Mouse (Mus musculus): ENCODE measurements at regions not wholly inside any gene's neighbourhood (a gene's known extent, or its start where the extent isn't known, plus 50 kb on each side); places are given as distances from the start of the nearest gene placed in this dataset.

DNA sequence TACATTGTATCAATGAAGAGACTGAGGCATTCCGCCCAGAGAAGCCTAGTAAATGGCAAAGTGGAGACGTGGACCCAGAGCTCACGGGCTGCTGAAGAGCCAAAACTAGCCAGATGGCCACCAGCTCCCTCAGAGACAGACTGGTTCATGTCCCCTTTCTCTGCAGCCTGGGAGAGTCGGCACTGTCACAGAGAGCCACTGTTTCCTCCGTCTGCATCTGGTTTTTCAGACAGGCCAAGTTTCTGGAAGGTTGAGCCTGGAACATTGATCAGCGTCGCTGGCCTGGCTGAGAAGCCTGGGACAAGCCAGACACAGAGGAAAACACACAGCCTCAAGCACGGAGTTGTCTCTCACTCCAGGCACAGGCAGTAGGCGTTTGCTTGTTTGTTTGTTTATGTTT, 83.4 kb upstream of the 1700021F07Rik start:
- H3K4me1 ChIP-seq (ENCODE audit: control insufficient read depth, insufficient read depth, low read length) = no peaks in the 10 kb centered on the region
- no peak for ATAC-seq (replicated peaks; ENCODE audit: extremely low read depth, insufficient read depth, low FRiP score)
- WGBS = 61% methylated on average over 9 of the region's 9 CpGs
- H3K27me3 ChIP-seq (ENCODE audit: control insufficient read depth, insufficient read depth, low read length) = no peaks in the 10 kb centered on the region
- no peak overlapping the region for H3K4me3 ChIP-seq (ENCODE audit: low read length)
- H3K4me2 ChIP-seq (ENCODE audit: low read depth, low read length) = no peak overlapping the region
- no peak overlapping the region for H3K9ac ChIP-seq (ENCODE audit: low read length)
- H3K27ac ChIP-seq (ENCODE audit: low read length) = no peak overlapping the region
- no peaks in the 10 kb centered on the region for H3K9me3 ChIP-seq (replicated peaks; ENCODE audit: control insufficient read depth, low read length)
- H3K36me3 ChIP-seq (ENCODE audit: control insufficient read depth, insufficient read depth) = no peaks in the 10 kb centered on the region

DNA sequence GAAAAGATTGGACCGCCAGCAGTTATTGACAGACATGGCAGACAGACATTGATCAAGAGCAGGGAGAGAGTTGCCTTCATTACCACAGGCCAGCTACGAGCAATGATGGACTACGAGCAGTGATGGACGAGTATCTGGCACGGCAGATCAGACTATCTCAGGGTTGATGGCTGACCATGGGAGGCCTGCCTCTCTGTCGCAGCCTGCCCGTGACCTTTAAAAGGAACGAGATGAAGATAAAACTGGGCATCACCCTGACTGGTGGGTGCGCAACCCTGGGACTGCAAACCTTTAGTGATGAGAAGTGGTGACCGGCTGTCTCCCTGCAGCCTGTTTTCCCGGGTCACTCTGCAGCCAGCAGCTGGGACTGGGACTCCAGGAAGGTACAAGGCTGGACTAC, 80.3 kb upstream of the 1700021F07Rik start:
- no peak overlapping the region for H3K4me3 ChIP-seq (ENCODE audit: low read length)
- WGBS = 68% methylated on average over 11 of the region's 11 CpGs
- no peak overlapping the region for H3K9ac ChIP-seq (ENCODE audit: low read length)
- H3K27ac ChIP-seq (ENCODE audit: low read length) = no peak overlapping the region
- H3K36me3 ChIP-seq (ENCODE audit: control insufficient read depth, insufficient read depth) = no peaks in the 10 kb centered on the region
- H3K4me1 ChIP-seq (ENCODE audit: control insufficient read depth, insufficient read depth, low read length) = no peaks in the 10 kb centered on the region
- H3K9me3 ChIP-seq (replicated peaks; ENCODE audit: control insufficient read depth, low read length) = no peaks in the 10 kb centered on the region
- H3K27me3 ChIP-seq (ENCODE audit: control insufficient read depth, insufficient read depth, low read length) = no peaks in the 10 kb centered on the region
- no peak for ATAC-seq (replicated peaks; ENCODE audit: extremely low read depth, insufficient read depth, low FRiP score)
- H3K4me2 ChIP-seq (ENCODE audit: low read depth, low read length) = no peak overlapping the region

DNA sequence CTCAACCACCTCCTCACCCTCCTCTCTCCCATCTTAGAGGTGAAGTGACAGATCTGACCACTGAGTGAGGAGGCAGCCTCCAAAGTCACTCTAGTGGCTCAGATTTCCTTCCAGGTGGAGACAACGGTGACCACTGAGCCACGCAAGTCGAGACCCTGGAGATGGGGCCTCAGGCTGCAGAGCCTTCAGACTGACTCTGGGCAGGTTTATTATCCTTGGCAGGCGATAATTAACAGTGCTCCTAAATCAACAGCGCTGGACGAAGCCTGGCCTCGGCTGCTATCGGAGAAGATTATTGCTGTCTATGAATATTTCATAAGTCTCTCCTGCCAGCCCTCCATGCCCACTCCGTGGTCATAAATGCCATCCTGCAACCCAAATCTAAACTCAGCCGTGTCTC, 79.1 kb upstream of the 1700021F07Rik start:
- H3K4me1 ChIP-seq (ENCODE audit: control insufficient read depth, insufficient read depth, low read length) = no peaks in the 10 kb centered on the region
- H3K4me2 ChIP-seq (ENCODE audit: low read depth, low read length) = no peak overlapping the region
- 71% methylated on average over 10 of the region's 10 CpGs for WGBS
- H3K4me3 ChIP-seq (ENCODE audit: low read length) = no peak overlapping the region
- ATAC-seq (replicated peaks; ENCODE audit: extremely low read depth, insufficient read depth, low FRiP score) = no peak
- no peak overlapping the region for H3K27ac ChIP-seq (ENCODE audit: low read length)
- no peaks in the 10 kb centered on the region for H3K27me3 ChIP-seq (ENCODE audit: control insufficient read depth, insufficient read depth, low read length)
- H3K9me3 ChIP-seq (replicated peaks; ENCODE audit: control insufficient read depth, low read length) = 0 out of 2 replicates have a peak, but pooled peaks cover 5% of the 10 kb centered on the region
- H3K36me3 ChIP-seq (ENCODE audit: control insufficient read depth, insufficient read depth) = no peaks in the 10 kb centered on the region
- H3K9ac ChIP-seq (ENCODE audit: low read length) = no peak overlapping the region

DNA sequence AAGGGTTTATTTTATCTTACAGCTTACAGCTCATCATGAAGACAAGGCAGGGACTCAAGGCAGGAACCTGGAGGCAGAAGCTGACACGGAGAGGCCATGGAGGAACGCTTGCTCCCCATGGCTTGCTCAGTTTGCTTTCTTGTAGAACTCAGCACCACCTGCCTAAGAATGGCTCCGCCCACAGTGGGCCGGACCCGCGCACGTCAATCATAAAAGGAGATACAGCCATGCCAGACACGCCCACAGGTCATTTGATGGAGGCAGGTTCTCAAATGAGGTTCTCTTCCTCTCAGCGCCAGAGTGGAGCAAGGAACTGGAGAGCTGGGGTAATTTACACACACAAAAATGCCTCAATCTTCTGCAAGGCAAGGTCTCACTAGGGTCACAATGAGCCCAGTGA, 78.0 kb upstream of the 1700021F07Rik start:
- 78% methylated on average over 9 of the region's 9 CpGs for WGBS
- Histone ChIP-seq H3K36me3 (ENCODE audit: control insufficient read depth, insufficient read depth) (no peaks in the 10 kb centered on the region), H3K27ac (ENCODE audit: low read length) (no peak overlapping the region), H3K4me2 (ENCODE audit: low read depth, low read length) (no peak overlapping the region), H3K27me3 (ENCODE audit: control insufficient read depth, insufficient read depth, low read length) (no peaks in the 10 kb centered on the region), H3K4me3 (ENCODE audit: low read length) (no peak overlapping the region), H3K9ac (ENCODE audit: low read length) (no peak overlapping the region), H3K4me1 (ENCODE audit: control insufficient read depth, insufficient read depth, low read length) (no peaks in the 10 kb centered on the region), H3K9me3 (replicated peaks; ENCODE audit: control insufficient read depth, low read length) (0 out of 2 replicates have a peak, but pooled peaks cover 5% of the 10 kb centered on the region)
- ATAC-seq (replicated peaks; ENCODE audit: extremely low read depth, insufficient read depth, low FRiP score) = no peak

DNA sequence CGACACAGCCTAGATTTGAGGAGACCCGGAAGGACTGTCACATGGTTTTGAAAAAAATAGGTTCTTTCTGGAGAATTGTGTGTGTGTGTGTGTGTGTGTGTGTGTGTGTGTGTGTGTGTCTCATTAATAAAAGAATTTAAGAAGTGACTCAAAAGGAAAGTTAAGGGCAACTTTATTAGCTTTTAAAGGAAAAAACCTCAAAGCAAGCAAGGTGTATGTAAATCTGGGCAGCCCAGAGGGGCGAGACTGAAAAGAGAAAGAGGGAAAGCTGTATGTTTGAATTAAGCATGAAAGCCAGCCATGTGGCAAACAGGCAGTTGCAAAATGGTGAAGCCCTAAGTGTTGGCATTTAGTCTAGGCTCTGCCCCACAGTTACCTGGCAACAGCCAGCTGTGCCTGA, 77.3 kb upstream of the 1700021F07Rik start:
- ATAC-seq (replicated peaks; ENCODE audit: extremely low read depth, insufficient read depth, low FRiP score) = no peak
- H3K27me3 ChIP-seq (ENCODE audit: control insufficient read depth, insufficient read depth, low read length) = no peaks in the 10 kb centered on the region
- no peak overlapping the region for H3K4me3 ChIP-seq (ENCODE audit: low read length)
- no peak overlapping the region for H3K9ac ChIP-seq (ENCODE audit: low read length)
- 86% methylated on average over 3 of the region's 3 CpGs for WGBS
- no peak overlapping the region for H3K27ac ChIP-seq (ENCODE audit: low read length)
- no peaks in the 10 kb centered on the region for H3K36me3 ChIP-seq (ENCODE audit: control insufficient read depth, insufficient read depth)
- H3K9me3 ChIP-seq (replicated peaks; ENCODE audit: control insufficient read depth, low read length) = 0 out of 2 replicates have a peak, but pooled peaks cover 5% of the 10 kb centered on the region
- H3K4me1 ChIP-seq (ENCODE audit: control insufficient read depth, insufficient read depth, low read length) = no peaks in the 10 kb centered on the region
- H3K4me2 ChIP-seq (ENCODE audit: low read depth, low read length) = no peak overlapping the region

DNA sequence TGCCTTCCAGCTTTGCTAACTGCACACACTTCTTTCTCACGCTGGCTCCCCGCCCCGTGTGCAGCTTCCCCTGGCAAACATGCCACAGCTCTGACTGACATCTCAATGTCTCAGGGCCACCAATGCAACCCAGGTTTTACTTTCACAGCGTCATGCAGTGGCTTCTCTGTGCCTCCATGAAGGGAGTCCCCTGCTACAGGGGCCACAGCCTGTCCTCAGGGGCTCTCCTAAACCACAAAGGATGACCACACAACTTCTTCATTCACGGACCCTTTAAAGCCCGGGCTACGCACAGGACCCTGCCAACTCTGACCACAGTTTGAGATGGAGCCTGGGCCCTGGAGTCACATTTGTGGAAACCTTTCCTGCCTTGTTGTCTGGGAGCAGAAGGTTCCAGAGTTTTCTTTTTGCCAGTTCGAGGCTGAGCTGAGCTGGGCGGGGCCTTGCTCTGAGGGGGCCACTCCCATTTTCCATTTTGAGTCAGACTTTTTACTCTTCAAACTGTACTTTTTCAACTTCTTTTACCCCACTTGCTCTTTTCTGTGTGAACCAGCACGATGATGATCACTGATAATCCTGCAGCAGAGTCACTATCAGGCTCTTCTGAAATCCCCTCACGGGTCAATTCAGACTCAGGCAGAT, 73.7 kb upstream of the 1700021F07Rik start:
- no peak overlapping the region for H3K27ac ChIP-seq (ENCODE audit: low read length)
- ATAC-seq (replicated peaks; ENCODE audit: extremely low read depth, insufficient read depth, low FRiP score) = no peak

DNA sequence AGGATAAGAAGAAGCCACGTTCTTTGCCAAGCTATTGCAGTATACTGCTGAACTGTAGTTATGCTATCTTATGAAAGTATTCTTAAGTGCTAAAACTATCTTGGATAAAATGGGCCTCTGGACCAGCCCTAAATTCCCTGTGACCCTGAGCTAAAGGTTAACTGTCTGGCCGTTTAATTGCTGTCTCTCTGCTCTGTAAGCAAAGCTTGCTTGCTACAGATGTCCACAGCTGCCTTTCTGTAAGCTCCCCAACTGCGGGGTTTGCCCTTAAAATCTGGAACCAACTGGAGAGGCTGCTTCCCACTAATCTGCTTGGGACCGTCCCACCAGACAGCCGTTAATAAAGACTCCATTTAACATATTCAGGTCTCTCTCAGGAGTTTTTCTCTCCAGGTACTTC, 73.2 kb upstream of the 1700021F07Rik start:
- no peak overlapping the region for H3K4me2 ChIP-seq (ENCODE audit: low read depth, low read length)
- no peaks in the 10 kb centered on the region for H3K27me3 ChIP-seq (ENCODE audit: control insufficient read depth, insufficient read depth, low read length)
- no peaks in the 10 kb centered on the region for H3K4me1 ChIP-seq (ENCODE audit: control insufficient read depth, insufficient read depth, low read length)
- H3K9me3 ChIP-seq (replicated peaks; ENCODE audit: control insufficient read depth, low read length) = 0 out of 2 replicates have a peak, but pooled peaks cover 5% of the 10 kb centered on the region
- H3K9ac ChIP-seq (ENCODE audit: low read length) = no peak overlapping the region
- no peak overlapping the region for H3K27ac ChIP-seq (ENCODE audit: low read length)
- no peak for ATAC-seq (replicated peaks; ENCODE audit: extremely low read depth, insufficient read depth, low FRiP score)
- H3K4me3 ChIP-seq (ENCODE audit: low read length) = no peak overlapping the region
- H3K36me3 ChIP-seq (ENCODE audit: control insufficient read depth, insufficient read depth) = no peaks in the 10 kb centered on the region
- WGBS = 60% methylated on average over 5 of the region's 5 CpGs

More for the DNA sequence above, 73.7 kb upstream of the 1700021F07Rik start:
- 0 out of 2 replicates have a peak, but pooled peaks cover 5% of the 10 kb centered on the region for H3K9me3 ChIP-seq (replicated peaks; ENCODE audit: control insufficient read depth, low read length)
- H3K4me2 ChIP-seq (ENCODE audit: low read depth, low read length) = no peak overlapping the region
- 78% methylated on average over 11 of the region's 11 CpGs for WGBS
- no peaks in the 10 kb centered on the region for H3K4me1 ChIP-seq (ENCODE audit: control insufficient read depth, insufficient read depth, low read length)
- H3K36me3 ChIP-seq (ENCODE audit: control insufficient read depth, insufficient read depth) = no peaks in the 10 kb centered on the region
- H3K4me3 ChIP-seq (ENCODE audit: low read length) = no peak overlapping the region
- H3K9ac ChIP-seq (ENCODE audit: low read length) = no peak overlapping the region
- no peaks in the 10 kb centered on the region for H3K27me3 ChIP-seq (ENCODE audit: control insufficient read depth, insufficient read depth, low read length)

DNA sequence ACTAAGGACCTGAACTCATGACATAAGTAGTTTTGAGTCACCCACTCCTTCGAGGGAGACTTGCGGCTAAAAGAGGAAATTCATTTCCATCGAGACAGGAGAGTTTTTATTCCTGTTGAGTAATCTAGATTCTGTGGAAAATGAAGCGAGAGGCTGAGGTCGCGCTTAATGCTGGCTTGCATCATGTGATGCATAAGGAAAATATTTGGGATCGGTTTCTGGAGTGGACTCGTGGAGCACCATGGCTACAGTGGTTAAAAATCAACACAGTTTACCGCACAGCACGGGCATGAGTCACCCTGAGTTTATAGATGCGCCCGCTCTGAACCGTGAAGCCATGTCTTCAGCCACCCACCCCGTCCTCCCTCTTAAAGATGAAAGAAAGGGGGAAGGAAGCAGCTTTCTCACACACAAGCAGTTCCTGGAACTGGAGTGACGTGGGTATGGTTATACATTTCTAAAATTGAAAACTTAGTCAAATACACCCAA, 70.3 kb upstream of the 1700021F07Rik start:
- 66% methylated on average over 15 of the region's 15 CpGs for WGBS
- no peaks in the 10 kb centered on the region for H3K27me3 ChIP-seq (ENCODE audit: control insufficient read depth, insufficient read depth, low read length)
- H3K4me1 ChIP-seq (ENCODE audit: control insufficient read depth, insufficient read depth, low read length) = no peaks in the 10 kb centered on the region
- no peak overlapping the region for H3K4me3 ChIP-seq (ENCODE audit: low read length)
- H3K9me3 ChIP-seq (replicated peaks; ENCODE audit: control insufficient read depth, low read length) = peaks cover 8% of the 10 kb centered on the region; the same call in 1 of the 2 replicates
- no peak overlapping the region for H3K9ac ChIP-seq (ENCODE audit: low read length)
- H3K4me2 ChIP-seq (ENCODE audit: low read depth, low read length) = no peak overlapping the region
- no peak overlapping the region for H3K27ac ChIP-seq (ENCODE audit: low read length)
- no peak for ATAC-seq (replicated peaks; ENCODE audit: extremely low read depth, insufficient read depth, low FRiP score)
- no peaks in the 10 kb centered on the region for H3K36me3 ChIP-seq (ENCODE audit: control insufficient read depth, insufficient read depth)

DNA sequence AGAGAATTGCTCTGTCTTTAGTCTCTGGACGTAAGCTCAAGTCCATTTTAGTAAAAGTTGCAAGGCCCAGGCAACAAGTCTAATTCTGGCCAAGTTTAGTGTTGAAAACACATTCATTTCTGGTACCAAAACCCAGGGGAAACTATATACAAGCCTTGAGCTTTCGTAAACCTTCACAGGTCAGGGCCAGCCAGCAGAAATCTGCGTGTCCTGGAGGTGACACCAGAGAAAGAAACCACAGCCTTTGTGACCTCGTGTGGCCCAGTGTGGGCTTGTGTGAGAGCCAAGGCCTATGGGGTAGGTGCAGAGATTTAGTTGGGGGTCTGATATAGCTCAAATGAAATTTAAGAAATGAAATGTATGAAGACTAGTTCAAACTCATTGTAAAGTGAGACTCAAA, 69.6 kb upstream of the 1700021F07Rik start:
- no peak overlapping the region for H3K27ac ChIP-seq (ENCODE audit: low read length)
- WGBS = 85% methylated on average over 4 of the region's 4 CpGs
- H3K36me3 ChIP-seq (ENCODE audit: control insufficient read depth, insufficient read depth) = no peaks in the 10 kb centered on the region
- no peaks in the 10 kb centered on the region for H3K27me3 ChIP-seq (ENCODE audit: control insufficient read depth, insufficient read depth, low read length)
- H3K4me2 ChIP-seq (ENCODE audit: low read depth, low read length) = no peak overlapping the region
- H3K9me3 ChIP-seq (replicated peaks; ENCODE audit: control insufficient read depth, low read length) = peaks cover 5% of the 10 kb centered on the region; the same call in 1 of the 2 replicates
- H3K4me3 ChIP-seq (ENCODE audit: low read length) = no peak overlapping the region
- no peak for ATAC-seq (replicated peaks; ENCODE audit: extremely low read depth, insufficient read depth, low FRiP score)
- no peaks in the 10 kb centered on the region for H3K4me1 ChIP-seq (ENCODE audit: control insufficient read depth, insufficient read depth, low read length)
- no peak overlapping the region for H3K9ac ChIP-seq (ENCODE audit: low read length)
